Mouse (Mus musculus) cortical plate, adult 2 months (tissue): ENCODE data around the gene Mapkbp1. TPM values are rescaled to one million over a fixed set of nuclear protein-coding genes. Genes with fewer than 3 reads are reported as not detected.

Source experiments
- H3K27ac ChIP-seq: fragments of 200-500 bp; 2 replicates; pipeline ENCODE4 v1.5.1; 2012; ENCODE audit warnings: low read length, control low read depth, inconsistent platforms; ENCODE audit not compliant: insufficient read depth
- H3K4me1 ChIP-seq: fragments of 200-500 bp; 2 replicates; pipeline ENCODE4 v1.6.1; 2011; ENCODE audit warnings: low read length; ENCODE audit not compliant: control insufficient read depth, insufficient read depth
- H3K4me3 ChIP-seq: fragments of 200-500 bp; 2 replicates; pipeline ENCODE4 v1.5.1; 2011; ENCODE audit warnings: mild to moderate bottlenecking, low read length, control low read depth; ENCODE audit not compliant: insufficient read depth
- CTCF ChIP-seq: fragments of 200-500 bp; IDR thresholded peaks from 2 replicates; pipeline ENCODE4 v1.5.1; 2011; ENCODE audit warnings: mild to moderate bottlenecking, control low read depth, low read length; ENCODE audit not compliant: insufficient read depth; ENCODE audit errors: extremely low read depth
- POLR2A ChIP-seq: fragments of 200-500 bp; IDR thresholded peaks from 2 replicates; pipeline ENCODE4 v1.6.1; 2011; ENCODE audit warnings: mild to moderate bottlenecking, low read length, control low read depth; ENCODE audit not compliant: insufficient read depth; ENCODE audit errors: extremely low read depth
- polyA plus RNA-seq: library from polyadenylated mRNA; depleted of rRNA; stranded (reverse); fragments of >200 nt; gene quantifications from 2 replicates; pipeline ENCODE4 v1.2.3, GENCODE M21; 2012

Mapkbp1 gene
- polyA plus RNA-seq, 1 experiment: 35.6 TPM

DNA sequence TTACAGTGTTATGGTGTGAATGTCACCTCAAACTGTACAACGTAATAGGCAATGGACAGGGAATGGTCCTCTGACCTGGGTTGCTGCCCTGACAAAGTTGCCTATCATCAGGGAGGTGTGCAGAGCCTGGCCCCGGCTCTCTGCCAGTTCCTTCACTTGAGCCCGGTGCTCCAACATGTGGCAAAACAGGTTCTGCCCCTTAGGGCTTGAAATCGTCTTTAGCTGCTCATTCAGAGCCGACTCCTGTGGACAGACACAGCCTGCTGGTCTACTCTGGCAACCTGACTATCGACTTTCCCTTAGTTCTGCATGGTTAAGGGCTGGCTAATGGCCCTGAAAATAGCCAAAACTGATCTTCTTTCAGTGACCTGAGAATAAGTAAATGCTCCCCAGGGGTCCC is 87.7 kb downstream of the Mapkbp1 start:
- Histone ChIP-seq H3K4me3 (no peak overlapping the region), H3K4me1 (no peaks in the 10 kb centered on the region), H3K27ac (no peak overlapping the region)
- TF ChIP-seq CTCF: no peak
- no peak for TF ChIP-seq POLR2A

DNA sequence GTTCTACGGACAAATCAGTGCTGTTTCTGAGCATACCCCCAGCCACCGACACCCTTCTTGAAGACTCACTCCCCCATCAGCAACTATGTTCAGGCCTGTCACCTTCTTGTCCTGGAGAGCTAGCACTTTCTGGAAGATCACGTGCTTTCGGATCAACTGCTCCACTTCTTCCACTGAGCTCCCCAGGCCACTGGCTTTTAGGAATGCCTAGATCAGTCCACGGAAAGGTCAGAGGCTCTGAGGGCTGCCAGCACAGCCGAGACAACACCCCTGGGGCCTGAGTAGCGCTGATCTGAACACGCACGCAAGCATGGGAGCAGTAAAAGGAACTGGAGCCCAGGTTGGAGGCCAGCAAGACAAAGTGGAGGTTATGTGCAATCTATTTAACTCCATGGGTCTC is 88.2 kb downstream of the Mapkbp1 start:
- no peak for TF ChIP-seq CTCF
- no peak for TF ChIP-seq POLR2A
- peaks cover 3% of the 10 kb centered on the region; the same call in 1 of the 2 replicates for H3K4me1 ChIP-seq
- H3K27ac ChIP-seq: no peak overlapping the region
- H3K4me3 ChIP-seq: no peak overlapping the region

DNA sequence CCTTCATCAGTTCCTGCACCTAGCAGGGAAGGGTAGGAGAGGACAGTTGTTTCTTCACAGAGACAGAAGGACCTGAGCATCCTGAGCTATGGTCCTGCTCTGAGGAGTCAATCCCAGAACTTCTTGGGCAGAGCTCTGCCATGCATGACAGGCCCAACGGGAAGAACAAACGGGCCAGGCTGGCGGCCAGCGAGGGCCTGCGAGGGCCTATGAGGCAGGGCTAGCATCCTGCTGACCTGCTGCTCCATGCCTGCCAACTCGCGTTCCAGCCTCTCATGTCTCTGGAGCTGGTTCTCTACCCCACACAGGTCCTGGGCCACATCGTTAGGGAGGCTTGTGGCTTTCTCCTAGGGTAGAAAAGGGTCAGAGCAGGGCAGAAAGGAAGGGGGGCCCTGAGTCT is 89.7 kb downstream of the Mapkbp1 start:
- no peak overlapping the region for H3K4me3 ChIP-seq
- peaks cover 3% of the 10 kb centered on the region; the same call in 1 of the 2 replicates for H3K4me1 ChIP-seq
- TF ChIP-seq POLR2A: no peak
- TF ChIP-seq CTCF: no peak
- H3K27ac ChIP-seq: no peak overlapping the region

DNA sequence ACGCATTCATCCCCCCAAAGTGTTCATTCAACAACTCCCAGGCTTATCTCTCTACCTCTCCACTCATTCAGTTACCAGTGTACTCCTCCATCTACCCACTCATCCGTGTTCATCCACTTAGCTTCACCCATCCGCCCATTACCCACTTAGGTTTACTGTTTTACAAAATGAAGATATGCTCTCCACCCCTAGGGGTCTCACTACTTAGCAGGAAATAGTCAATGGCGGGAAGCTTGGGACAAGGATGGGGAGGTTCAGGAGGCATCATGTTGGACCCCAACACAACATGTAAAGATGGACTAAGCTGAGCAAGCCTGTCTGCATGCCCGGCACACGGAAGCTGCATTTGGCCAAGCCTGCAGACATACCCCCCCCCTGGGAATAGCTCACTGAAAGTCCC is 92.1 kb downstream of the Mapkbp1 start:
- TF ChIP-seq CTCF (no peak), POLR2A (no peak)
- H3K27ac ChIP-seq: no peak overlapping the region
- H3K4me1 ChIP-seq: peaks cover 6% of the 10 kb centered on the region; the same call in 1 of the 2 replicates
- no peak overlapping the region for H3K4me3 ChIP-seq

DNA sequence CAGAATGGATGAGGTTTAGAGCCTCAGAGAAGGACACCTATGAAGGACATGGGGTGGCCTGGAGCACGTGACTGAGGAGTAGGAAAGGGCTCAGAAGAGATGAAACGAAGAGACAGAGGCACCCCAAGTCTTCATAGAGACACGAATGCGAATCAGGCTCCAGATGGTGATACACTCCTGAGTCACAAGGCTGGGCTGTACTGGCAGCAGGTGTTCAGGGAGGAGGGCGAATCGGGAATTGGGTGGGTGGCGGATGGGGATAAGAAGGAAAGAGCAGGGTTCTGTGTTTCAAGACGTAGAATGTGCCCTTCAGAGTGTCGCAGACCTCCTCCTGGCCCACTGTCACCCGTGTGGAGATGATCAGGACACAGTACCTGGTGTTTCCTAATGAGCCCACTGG is 92.7 kb downstream of the Mapkbp1 start:
- TF ChIP-seq CTCF (no peak), POLR2A (no peak)
- no peak overlapping the region for H3K4me3 ChIP-seq
- no peak overlapping the region for H3K27ac ChIP-seq
- H3K4me1 ChIP-seq: peaks cover 8% of the 10 kb centered on the region; the same call in 1 of the 2 replicates

DNA sequence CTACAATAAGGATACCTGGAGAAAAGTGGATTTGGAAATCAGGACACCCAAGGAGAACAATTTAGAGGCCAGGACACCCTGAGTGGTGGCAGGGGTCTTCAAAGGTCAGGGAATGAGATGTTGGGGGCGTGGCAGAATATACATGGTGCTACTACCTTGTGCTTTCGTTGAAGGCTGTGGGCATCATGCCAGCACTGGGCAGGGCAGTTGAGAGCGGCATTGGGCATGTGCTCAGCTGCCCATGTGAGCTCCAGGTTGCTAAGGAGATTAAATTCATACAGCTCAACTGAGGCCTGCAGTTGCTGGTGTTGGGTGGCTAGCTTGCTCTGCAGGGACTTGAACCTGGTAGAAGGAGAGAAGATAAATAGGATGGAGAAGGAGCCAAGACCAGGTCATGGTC is 93.7 kb downstream of the Mapkbp1 start:
- H3K27ac ChIP-seq: no peak overlapping the region
- H3K4me3 ChIP-seq: no peak overlapping the region
- peaks cover 9% of the 10 kb centered on the region; the same call in 1 of the 2 replicates for H3K4me1 ChIP-seq
- no peak for TF ChIP-seq CTCF
- no peak for TF ChIP-seq POLR2A

DNA sequence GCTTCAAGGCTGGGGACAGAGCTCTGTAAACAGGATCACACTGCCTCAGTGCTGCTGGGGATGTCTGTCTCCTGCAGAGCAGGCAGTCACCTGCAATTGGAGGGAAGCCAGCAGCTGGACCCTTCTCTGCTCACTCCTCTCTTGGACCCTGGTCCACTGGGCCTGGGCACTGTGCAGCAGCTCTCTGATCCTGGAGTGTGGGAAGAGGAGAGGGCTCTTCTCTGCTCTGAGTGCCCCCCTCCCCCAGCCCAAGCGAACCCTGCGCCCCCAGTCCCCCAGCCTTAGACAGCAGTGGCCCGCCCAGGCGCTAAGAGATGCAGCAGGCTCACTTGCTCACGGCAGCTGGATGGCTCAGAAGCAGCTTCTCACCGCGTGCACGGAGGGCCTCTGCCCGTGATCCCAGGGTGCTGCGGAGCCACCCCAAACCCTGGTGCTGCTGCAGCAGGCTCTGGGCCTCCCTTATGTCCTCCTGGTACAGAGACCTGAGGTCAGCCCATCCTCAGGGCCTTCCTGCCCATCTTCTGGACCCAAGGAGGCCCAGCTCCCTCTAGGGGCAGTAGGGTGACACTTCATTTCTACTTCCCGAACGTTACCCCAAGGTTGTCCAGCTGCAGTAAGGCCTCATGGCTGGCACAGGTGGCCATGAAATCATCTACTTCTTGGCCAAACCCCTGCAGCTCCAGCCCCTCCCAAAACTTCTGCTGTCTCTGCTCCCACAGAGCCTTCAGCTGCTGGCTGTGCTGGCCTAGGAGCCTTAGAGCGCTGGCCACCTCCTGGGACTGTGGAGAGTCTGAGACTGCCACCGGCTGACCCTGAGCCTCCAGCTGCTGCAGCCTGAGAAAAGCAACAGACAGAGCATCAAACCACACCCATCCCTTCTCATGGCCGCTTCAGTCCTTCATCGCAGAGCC is 96.3 kb downstream of the Mapkbp1 start:
- Histone ChIP-seq H3K4me3 (no peak overlapping the region), H3K27ac (no peak overlapping the region), H3K4me1 (peaks cover 9% of the 10 kb centered on the region; the same call in 1 of the 2 replicates)
- TF ChIP-seq POLR2A (no peak), CTCF (peak; percentile 69)

DNA sequence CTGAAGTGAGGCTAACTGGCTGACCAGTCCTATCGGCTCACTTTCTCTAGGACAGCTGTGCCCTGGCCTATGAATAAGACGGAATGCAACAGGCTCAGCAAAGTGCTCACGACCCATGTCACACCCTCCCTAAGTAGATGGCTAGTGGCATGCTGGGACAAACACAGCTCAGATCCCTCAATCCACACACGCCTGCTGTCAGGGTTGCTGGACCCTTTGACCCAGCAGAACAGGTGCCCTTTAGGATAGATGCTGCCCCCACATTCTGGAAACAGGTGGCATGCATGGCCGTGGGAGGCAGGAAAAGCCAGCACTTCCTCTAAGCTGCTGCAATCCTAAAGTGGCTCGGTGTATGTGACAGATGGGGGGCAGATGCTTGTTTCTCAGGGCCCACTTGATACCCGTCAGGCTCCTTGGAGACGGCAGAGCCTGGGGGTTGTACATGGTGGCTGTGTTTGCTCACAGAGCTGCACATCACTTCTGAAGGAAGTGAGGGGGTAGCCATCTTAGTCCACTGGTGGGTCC is 97.0 kb downstream of the Mapkbp1 start:
- Histone ChIP-seq H3K4me1 (peaks cover 11% of the 10 kb centered on the region), H3K27ac (no peak overlapping the region), H3K4me3 (no peak overlapping the region)
- no peak for TF ChIP-seq CTCF
- TF ChIP-seq POLR2A: no peak

DNA sequence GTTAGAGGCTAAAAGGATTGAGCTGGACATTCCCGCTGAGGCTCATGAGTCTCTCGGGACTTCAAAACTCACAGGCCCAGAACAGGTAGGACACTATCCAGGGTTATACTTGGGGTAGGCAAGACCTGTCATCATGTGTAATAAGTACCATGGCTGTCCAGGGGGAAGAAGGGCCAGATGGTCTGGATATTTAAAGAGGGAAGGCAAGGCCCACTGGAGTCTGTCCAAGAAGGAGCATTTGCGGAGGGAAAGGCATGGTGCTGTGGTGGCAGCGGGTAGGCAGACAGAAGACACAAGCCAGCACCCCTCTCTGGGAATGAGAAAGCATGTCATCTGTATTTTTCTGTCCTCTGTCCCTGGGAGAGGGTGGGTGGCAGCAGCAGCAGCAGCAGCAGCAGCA is 101.6 kb downstream of the Mapkbp1 start:
- Histone ChIP-seq H3K27ac (no peak overlapping the region), H3K4me3 (no peak overlapping the region), H3K4me1 (peaks cover 8% of the 10 kb centered on the region)
- TF ChIP-seq CTCF: no peak
- no peak for TF ChIP-seq POLR2A
